Mouse (Mus musculus): ENCODE measurements around the gene Wdr78. TPM values are rescaled to one million over a fixed set of nuclear protein-coding genes. Genes with fewer than 3 reads are reported as not detected.
A peak's percentile ranks its signal among the peaks of the same experiment; 100 is the strongest.

Wdr78 gene
- 5.6 and 5.8 TPM in 2 replicates for polyA plus RNA-seq (2016; fragmentation: Nextera tagmentation; extraction: Ambion mirVana)

- Histone ChIP-seq H3K9ac (peak within 1 kb of the TSS; percentile 85), H3K36me3 (replicated peaks) (peaks cover 8% of the 10 kb centered on the region), H3K27ac (peak within 1 kb of the TSS; percentile 100), H3K27me3 (no peaks in the 10 kb centered on the region), H3K4me2 (peak within 1 kb of the TSS; percentile 70), H3K4me3 (replicated peaks) (peak within 1 kb of the TSS; percentile 77), H3K4me1 (peaks cover 30% of the 10 kb centered on the region), H3K9me3 (no peaks in the 10 kb centered on the region)
- peak; percentile 99 for ATAC-seq (ENCODE audit: low FRiP score)
- under 1% methylated on average over 84 of the region's 90 CpGs for WGBS
These were observed at the start of gene Wdr78, which contains the start of gene Mier1 for GRCm38 (mm10) chr4:103114184-103115111. TSS of gene Wdr78 (minus strand) at chr4:103114555. TSS of gene Mier1 (plus strand) at chr4:103114390.

GRCm38 (mm10) chr4:103158781-103159180 lies 44.4 kb upstream of the Wdr78 start:
- H3K4me1 ChIP-seq = no peaks in the 10 kb centered on the region
- no peak overlapping the region for H3K27ac ChIP-seq
- no peak overlapping the region for H3K4me2 ChIP-seq
- H3K9me3 ChIP-seq = no peaks in the 10 kb centered on the region
- ATAC-seq (ENCODE audit: low FRiP score) = no peak
- H3K27me3 ChIP-seq = no peaks in the 10 kb centered on the region
- no peak overlapping the region for H3K4me3 ChIP-seq (replicated peaks)
- no peak overlapping the region for H3K9ac ChIP-seq
- H3K36me3 ChIP-seq (replicated peaks) = peaks cover 60% of the 10 kb centered on the region
- WGBS = 95% methylated on average over 4 of the region's 4 CpGs

DNA sequence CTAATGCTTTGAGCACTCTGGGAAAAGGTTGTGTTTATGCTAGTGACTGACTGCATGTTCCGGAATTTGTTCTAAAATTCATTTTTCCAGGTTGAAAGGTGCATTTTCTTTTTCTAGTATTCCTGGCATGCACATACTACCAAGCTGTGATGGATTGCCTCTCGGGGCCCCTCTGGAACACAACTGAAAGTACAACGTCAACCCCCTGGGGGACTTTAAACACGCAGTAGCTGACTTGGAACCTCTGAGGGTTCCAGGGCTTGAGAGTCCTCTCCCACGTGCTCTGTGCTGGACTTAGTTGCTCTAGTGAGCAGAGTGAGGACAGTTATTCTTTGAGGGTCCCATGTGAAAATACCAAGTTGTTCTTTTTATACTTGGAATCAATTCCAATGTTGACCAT lies 37.6 kb upstream of the Wdr78 start:
- no peak overlapping the region for H3K9ac ChIP-seq
- H3K36me3 ChIP-seq (replicated peaks) = peaks cover 73% of the 10 kb centered on the region
- no peaks in the 10 kb centered on the region for H3K27me3 ChIP-seq
- no peak overlapping the region for H3K27ac ChIP-seq
- H3K4me1 ChIP-seq = no peaks in the 10 kb centered on the region
- H3K4me2 ChIP-seq = no peak overlapping the region
- ATAC-seq (ENCODE audit: low FRiP score) = no peak
- WGBS = 94% methylated on average over 5 of the region's 5 CpGs
- no peaks in the 10 kb centered on the region for H3K9me3 ChIP-seq
- H3K4me3 ChIP-seq (replicated peaks) = no peak overlapping the region

- ATAC-seq (ENCODE audit: low FRiP score) = 0 out of 2 replicates have a peak, but pooled peaks have one; percentile 51
These were observed 32.0 kb upstream of the Wdr78 start for GRCm38 (mm10) chr4:103146339-103146738.

GRCm38 (mm10) chr4:103136946-103137345 lies 22.6 kb upstream of the Wdr78 start:
- no peak for ATAC-seq (ENCODE audit: low FRiP score)
- Histone ChIP-seq H3K27me3 (no peaks in the 10 kb centered on the region), H3K9me3 (no peaks in the 10 kb centered on the region), H3K4me1 (no peaks in the 10 kb centered on the region), H3K4me3 (replicated peaks) (no peak overlapping the region), H3K4me2 (no peak overlapping the region), H3K9ac (no peak overlapping the region), H3K27ac (no peak overlapping the region), H3K36me3 (replicated peaks) (peaks cover 36% of the 10 kb centered on the region)
- 84% methylated on average over 1 of the region's 1 CpGs for WGBS

More at GRCm38 (mm10) chr4:103146339-103146738, 32.0 kb upstream of the Wdr78 start:
- no peak overlapping the region for H3K4me2 ChIP-seq
- H3K4me3 ChIP-seq (replicated peaks) = no peak overlapping the region
- no peak overlapping the region for H3K27ac ChIP-seq
- H3K27me3 ChIP-seq = no peaks in the 10 kb centered on the region
- no peaks in the 10 kb centered on the region for H3K4me1 ChIP-seq
- H3K36me3 ChIP-seq (replicated peaks) = peaks cover 51% of the 10 kb centered on the region
- 33% methylated on average over 5 of the region's 5 CpGs for WGBS
- H3K9me3 ChIP-seq = no peaks in the 10 kb centered on the region
- no peak overlapping the region for H3K9ac ChIP-seq

DNA sequence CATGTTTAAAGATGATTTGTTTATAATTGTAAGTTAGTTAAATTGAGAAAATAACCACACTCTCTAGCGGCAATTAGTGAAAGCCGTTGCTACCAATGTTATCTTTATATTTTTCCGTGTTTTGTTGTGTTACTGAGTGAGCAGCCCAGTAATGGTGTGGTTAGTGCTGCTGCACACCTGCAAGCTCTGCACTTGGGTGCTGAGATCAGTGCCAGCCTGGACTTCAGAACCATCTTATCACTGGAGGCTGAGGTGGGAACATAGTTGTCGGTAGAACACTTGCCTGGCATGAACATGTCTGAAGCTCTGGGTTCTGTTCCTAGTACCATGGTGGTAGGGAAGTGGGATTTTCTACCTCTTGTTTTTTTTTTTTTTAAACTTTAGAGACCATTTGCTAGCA lies 12.2 kb upstream of the Wdr78 start:
- no peak for ATAC-seq (ENCODE audit: low FRiP score)

DNA sequence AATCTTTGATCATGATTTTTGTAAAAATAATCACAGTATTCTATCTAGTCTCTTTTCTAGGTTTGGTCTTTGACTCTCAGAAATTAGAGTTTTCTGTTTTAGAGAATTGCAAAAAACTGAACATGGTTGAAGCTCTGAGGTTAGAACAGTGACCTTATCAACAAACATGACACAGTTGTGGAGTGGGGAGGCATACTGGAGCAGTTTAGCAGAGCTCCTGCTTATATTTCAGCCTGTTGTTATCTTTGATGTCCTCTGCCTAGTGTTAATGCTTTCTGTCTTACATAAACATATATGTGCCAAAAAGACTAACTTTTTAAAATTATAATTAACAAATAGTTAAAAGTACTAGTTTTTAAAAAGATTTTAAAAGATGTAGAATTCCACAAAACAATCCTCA lies 9.3 kb upstream of the Wdr78 start:
- Histone ChIP-seq H3K4me1 (peaks cover 20% of the 10 kb centered on the region), H3K27me3 (no peaks in the 10 kb centered on the region), H3K9me3 (no peaks in the 10 kb centered on the region), H3K27ac (no peak overlapping the region), H3K36me3 (replicated peaks) (no peaks in the 10 kb centered on the region), H3K9ac (no peak overlapping the region), H3K4me2 (no peak overlapping the region), H3K4me3 (replicated peaks) (no peak overlapping the region)
- ATAC-seq (ENCODE audit: low FRiP score) = no peak

More for the DNA sequence above, 12.2 kb upstream of the Wdr78 start:
- Histone ChIP-seq H3K27me3 (no peaks in the 10 kb centered on the region), H3K36me3 (replicated peaks) (peaks cover 4% of the 10 kb centered on the region; the same call in 1 of the 2 replicates), H3K27ac (no peak overlapping the region), H3K9me3 (no peaks in the 10 kb centered on the region), H3K4me2 (no peak overlapping the region), H3K4me1 (no peaks in the 10 kb centered on the region), H3K9ac (no peak overlapping the region), H3K4me3 (replicated peaks) (no peak overlapping the region)
- whole genome bisulfite sequencing = 95% methylated on average over 4 of the region's 4 CpGs

GRCm38 (mm10) chr4:103123086-103123485 lies 8.7 kb upstream of the Wdr78 start:
- Histone ChIP-seq H3K4me3 (replicated peaks) (no peak overlapping the region), H3K27me3 (no peaks in the 10 kb centered on the region), H3K27ac (no peak overlapping the region), H3K4me1 (peaks cover 21% of the 10 kb centered on the region), H3K9me3 (no peaks in the 10 kb centered on the region), H3K4me2 (no peak overlapping the region), H3K36me3 (replicated peaks) (no peaks in the 10 kb centered on the region), H3K9ac (no peak overlapping the region)
- WGBS = 76% methylated on average over 2 of the region's 2 CpGs
- no peak for ATAC-seq (ENCODE audit: low FRiP score)

DNA sequence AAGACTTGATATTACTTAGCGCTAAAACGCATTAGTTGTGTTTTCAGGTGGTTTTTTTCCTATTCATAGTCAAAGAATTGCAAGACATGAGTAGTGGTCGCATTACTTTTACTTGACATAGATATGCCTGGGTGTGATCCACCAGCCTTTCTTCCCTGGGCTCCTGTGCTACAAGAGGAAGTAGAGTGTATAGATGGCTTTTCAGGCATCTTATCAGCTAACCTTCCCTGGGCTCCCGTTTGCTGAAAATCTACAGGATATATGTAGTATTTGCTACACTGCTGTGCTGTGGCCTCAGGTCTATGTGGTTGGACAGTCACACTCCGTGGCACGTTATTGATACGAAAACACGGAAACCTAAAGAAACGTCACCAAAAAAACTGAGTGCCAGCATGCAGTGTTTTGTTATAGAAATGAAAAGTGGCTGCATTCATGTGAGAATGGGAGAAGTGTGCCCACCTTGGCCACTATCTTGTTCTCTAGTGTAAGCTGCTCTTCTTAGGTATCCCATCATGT lies 6.6 kb upstream of the Wdr78 start:
- no peak overlapping the region for H3K9ac ChIP-seq
- 86% methylated on average over 9 of the region's 9 CpGs for whole genome bisulfite sequencing
- H3K9me3 ChIP-seq = no peaks in the 10 kb centered on the region
- no peak for ATAC-seq (ENCODE audit: low FRiP score)
- no peak overlapping the region for H3K27ac ChIP-seq
- H3K27me3 ChIP-seq = no peaks in the 10 kb centered on the region
- peaks cover 21% of the 10 kb centered on the region for H3K4me1 ChIP-seq
- peak overlapping the region; percentile 92 for H3K4me3 ChIP-seq (replicated peaks)
- H3K4me2 ChIP-seq = peak overlapping the region; percentile 74
- H3K36me3 ChIP-seq (replicated peaks) = 0 out of 2 replicates have a peak, but pooled peaks cover 4% of the 10 kb centered on the region

DNA sequence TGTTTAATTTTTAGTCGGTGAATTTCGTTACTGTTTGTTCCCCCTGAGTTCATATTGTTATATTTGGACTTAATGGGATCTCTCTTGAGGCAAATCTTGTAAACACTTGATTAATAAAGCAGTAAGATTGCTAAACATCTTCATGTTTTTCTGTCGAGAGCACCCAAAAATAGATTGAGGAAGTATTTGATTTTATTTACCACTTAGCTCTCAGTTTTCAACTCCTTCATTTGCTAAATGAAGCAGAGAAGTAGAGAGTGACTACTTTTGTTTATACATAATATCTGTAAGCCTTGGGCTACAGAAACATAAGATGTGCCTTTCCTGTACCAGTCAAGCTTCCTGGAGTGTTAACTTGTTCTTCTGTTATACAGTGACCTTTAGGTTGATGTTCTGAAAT lies 6.0 kb upstream of the Wdr78 start:
- 42% methylated on average over 3 of the region's 3 CpGs for WGBS
- Histone ChIP-seq H3K4me2 (peak overlapping the region; percentile 74), H3K9me3 (no peaks in the 10 kb centered on the region), H3K36me3 (replicated peaks) (0 out of 2 replicates have a peak, but pooled peaks cover 4% of the 10 kb centered on the region), H3K27ac (no peak overlapping the region), H3K4me3 (replicated peaks) (peak overlapping the region; percentile 92), H3K27me3 (no peaks in the 10 kb centered on the region), H3K4me1 (peaks cover 24% of the 10 kb centered on the region), H3K9ac (peak overlapping the region; percentile 94)
- ATAC-seq (ENCODE audit: low FRiP score) = no peak

- Histone ChIP-seq H3K9me3 (no peaks in the 10 kb centered on the region), H3K4me2 (peak overlapping the region; percentile 74), H3K27ac (peak overlapping the region; percentile 90; the same call in 1 of the 2 replicates), H3K4me1 (peaks cover 27% of the 10 kb centered on the region), H3K9ac (peak overlapping the region; percentile 94), H3K27me3 (no peaks in the 10 kb centered on the region), H3K36me3 (replicated peaks) (0 out of 2 replicates have a peak, but pooled peaks cover 4% of the 10 kb centered on the region), H3K4me3 (replicated peaks) (peak overlapping the region; percentile 92)
- WGBS = 16% methylated on average over 4 of the region's 4 CpGs
- no peak for ATAC-seq (ENCODE audit: low FRiP score)
These were observed 5.7 kb upstream of the Wdr78 start for GRCm38 (mm10) chr4:103120028-103120384.

GRCm38 (mm10) chr4:103119229-103120027 lies 5.1 kb upstream of the Wdr78 start:
- peak overlapping the region; percentile 92 for H3K4me3 ChIP-seq (replicated peaks)
- H3K36me3 ChIP-seq (replicated peaks) = 0 out of 2 replicates have a peak, but pooled peaks cover 4% of the 10 kb centered on the region
- no peaks in the 10 kb centered on the region for H3K9me3 ChIP-seq
- H3K9ac ChIP-seq = peak overlapping the region; percentile 94
- ATAC-seq (ENCODE audit: low FRiP score) = peak; percentile 65
- H3K27ac ChIP-seq = peak overlapping the region; percentile 90
- H3K4me1 ChIP-seq = peaks cover 28% of the 10 kb centered on the region
- no peaks in the 10 kb centered on the region for H3K27me3 ChIP-seq
- WGBS = under 1% methylated on average over 77 of the region's 111 CpGs
- peak overlapping the region; percentile 74 for H3K4me2 ChIP-seq
